Mouse (Mus musculus) thymus, postnatal 36 days (tissue): ENCODE measurements at regions not wholly inside any gene's neighbourhood (a gene's known extent, or its start where the extent isn't known, plus 50 kb on each side); places are given as distances from the start of the nearest gene placed in this dataset.

Experiments used
- DNase-seq, 2 experiments: peaks; one replicate each; pipeline ENCODE4 v3.0.0; 2022; ENCODE audit warnings: mixed read lengths in 2 of 2

GRCm38 (mm10) chr19:24622776-24623175 lies 51.0 kb upstream of the Tmem252 start:
- DNase-seq: no peak

GRCm38 (mm10) chr19:24622309-24622708 lies 51.5 kb upstream of the Tmem252 start:
- DNase-seq: no peak

GRCm38 (mm10) chr19:24621610-24622220 lies 52.1 kb upstream of the Tmem252 start:
- DNase-seq: peak; percentile 67

- DNase-seq: no peak
Observed at GRCm38 (mm10) chr19:24615762-24616310, 58.0 kb upstream of the Tmem252 start.

- no peak for DNase-seq
Observed at GRCm38 (mm10) chr19:24607884-24608283, 52.2 kb upstream of the Pip5k1b start.

GRCm38 (mm10) chr19:24606390-24606976 lies 50.8 kb upstream of the Pip5k1b start:
- DNase-seq: peak; percentile 21 to 24
